Mouse (Mus musculus) limb, embryonic 14.5 days (tissue): Measurements from ENCODE around the gene Gdap1l1. TPM values are rescaled to one million over a fixed set of nuclear protein-coding genes. Genes with fewer than 3 reads are reported as not detected.

ENCODE experiments used
- ATAC-seq: fragments of 200-750 bp; cut with Nextera tagmentation; 2 replicates; pipeline ENCODE4 v1.8.0; 2017; ENCODE audit warnings: low read depth, moderate number of reproducible peaks, moderate TSS enrichment; ENCODE audit not compliant: low FRiP score
- DNase-seq: peaks from one replicate; pipeline ENCODE4 v3.0.0-alpha.2; 2015; ENCODE audit warnings: low spot score
- H3K27ac ChIP-seq: fragments of 300-500 bp; sonication (generic); replicated peaks from 2 replicates; pipeline ENCODE4 v1.5.1; 2014; ENCODE audit warnings: low read depth, mild to moderate bottlenecking, low read length, moderate library complexity, mixed read lengths
- H3K27me3 ChIP-seq: fragments of 300-500 bp; sonication (generic); 2 replicates; pipeline ENCODE4 v1.6.1; 2014; ENCODE audit warnings: low read length, mixed read lengths; ENCODE audit not compliant: control insufficient read depth, insufficient read depth
- H3K36me3 ChIP-seq: fragments of 300-500 bp; sonication (generic); 2 replicates; pipeline ENCODE4 v1.6.1; 2014; ENCODE audit warnings: mild to moderate bottlenecking, low read length, moderate library complexity, mixed read lengths; ENCODE audit not compliant: control insufficient read depth, insufficient read depth
- H3K4me1 ChIP-seq: fragments of 300-500 bp; sonication (generic); 2 replicates; pipeline ENCODE4 v1.6.1; 2014; ENCODE audit warnings: antibody characterized with exemption, low read length, mixed read lengths; ENCODE audit not compliant: control insufficient read depth, insufficient read depth
- H3K4me2 ChIP-seq: fragments of 300-500 bp; sonication (generic); replicated peaks from 2 replicates; pipeline ENCODE4 v1.6.1; 2014; ENCODE audit warnings: low read depth, mild to moderate bottlenecking, low read length, moderate library complexity; ENCODE audit not compliant: severe bottlenecking
- H3K4me3 ChIP-seq: fragments of 300-500 bp; sonication (generic); replicated peaks from 2 replicates; pipeline ENCODE4 v1.5.1; 2014; ENCODE audit warnings: low read length
- H3K9ac ChIP-seq: fragments of 300-500 bp; sonication (generic); 2 replicates; pipeline ENCODE4 v1.6.1; 2014; ENCODE audit warnings: mild to moderate bottlenecking, low read depth, low read length, moderate library complexity; ENCODE audit not compliant: severe bottlenecking
- H3K9me3 ChIP-seq: fragments of 300-500 bp; sonication (generic); 2 replicates; pipeline ENCODE4 v1.6.1; 2016; ENCODE audit warnings: low read length; ENCODE audit not compliant: control insufficient read depth
- POLR2A ChIP-seq: fragments of 200-500 bp; IDR thresholded peaks from 2 replicates; pipeline ENCODE4 v1.8.0; 2012; ENCODE audit warnings: inconsistent platforms, mild to moderate bottlenecking, moderate library complexity, borderline replicate concordance; ENCODE audit not compliant: insufficient read depth, insufficient read length; ENCODE audit errors: extremely low read depth
- WGBS: fragments of 180-500 bp; shearing (Covaris S2); extraction: QIAGEN DNeasy Blood & Tissue Kit; methylation state at CpG from one replicate; pipeline ENCODE4 v1.1.7; 2014; 5-methylcytosine and 5-hydroxymethylcytosine counted together
- polyA plus RNA-seq, 2 experiments: library from polyadenylated mRNA; depleted of rRNA in 1 of 2; stranded (reverse) in 1 of 2; unstranded in 1 of 2; fragments of >200 nt; fragmentation: Nextera tagmentation in 1 of 2; extraction: Ambion mirVana in 1 of 2; gene quantifications; 2 replicates each; pipeline versions ENCODE4 v1.2.1 to v1.2.3; 2012 to 2014

The Gdap1l1 gene
- polyA plus RNA-seq, 2 experiments, result 0.43 to 0.60 TPM

GRCm38 (mm10) chr2:163491351-163491750, 53.1 kb downstream of the Gdap1l1 start:
- no peaks in the 10 kb centered on the region for H3K9me3 ChIP-seq
- H3K27ac ChIP-seq, result no peak overlapping the region
- ATAC-seq (no peak), DNase-seq (no peak)
- H3K4me2 ChIP-seq, result no peak overlapping the region
- H3K4me1 ChIP-seq, result no peaks in the 10 kb centered on the region
- H3K9ac ChIP-seq, result 0 out of 2 replicates have a peak overlapping the region, but pooled peaks have one; percentile 21
- H3K36me3 ChIP-seq, result no peaks in the 10 kb centered on the region
- no peaks in the 10 kb centered on the region for H3K27me3 ChIP-seq
- H3K4me3 ChIP-seq, result no peak overlapping the region
- WGBS, result 57% methylated on average over 7 of the region's 7 CpGs
- TF ChIP-seq POLR2A, result no peak

GRCm38 (mm10) chr2:163492018-163492417, 53.7 kb downstream of the Gdap1l1 start, which contains the start of gene R3hdml:
TSS of gene R3hdml (plus strand) at chr2:163492318.
- DNase-seq (no peak), ATAC-seq (no peak)
- no peaks in the 10 kb centered on the region for H3K36me3 ChIP-seq
- no peak for TF ChIP-seq POLR2A
- H3K27ac ChIP-seq, result no peak within 1 kb of the TSS
- no peak within 1 kb of the TSS for H3K4me2 ChIP-seq
- no peaks in the 10 kb centered on the region for H3K4me1 ChIP-seq
- no peak within 1 kb of the TSS for H3K4me3 ChIP-seq
- 0 out of 2 replicates have a peak within 1 kb of the TSS, but pooled peaks have one; percentile 21 for H3K9ac ChIP-seq
- no peaks in the 10 kb centered on the region for H3K9me3 ChIP-seq
- WGBS, result 83% methylated on average over 5 of the region's 5 CpGs
- H3K27me3 ChIP-seq, result no peaks in the 10 kb centered on the region

- no peak for DNase-seq
- H3K27ac ChIP-seq, result no peak overlapping the region
Observed at GRCm38 (mm10) chr2:163493031-163493430, 54.8 kb downstream of the Gdap1l1 start.

GRCm38 (mm10) chr2:163493976-163494375, 55.7 kb downstream of the Gdap1l1 start:
- Histone ChIP-seq H3K9me3 (no peaks in the 10 kb centered on the region), H3K4me1 (no peaks in the 10 kb centered on the region), H3K9ac (no peak overlapping the region), H3K4me3 (no peak overlapping the region), H3K27ac (no peak overlapping the region), H3K27me3 (no peaks in the 10 kb centered on the region), H3K36me3 (no peaks in the 10 kb centered on the region), H3K4me2 (no peak overlapping the region)
- ATAC-seq, result no peak
- 53% methylated on average over 5 of the region's 5 CpGs for WGBS
- TF ChIP-seq POLR2A, result no peak
- no peak for DNase-seq

More at GRCm38 (mm10) chr2:163493031-163493430, 54.8 kb downstream of the Gdap1l1 start:
- Histone ChIP-seq H3K4me2 (no peak overlapping the region), H3K4me1 (no peaks in the 10 kb centered on the region), H3K27me3 (no peaks in the 10 kb centered on the region), H3K4me3 (no peak overlapping the region), H3K36me3 (no peaks in the 10 kb centered on the region), H3K9ac (no peak overlapping the region), H3K9me3 (no peaks in the 10 kb centered on the region)
- no peak for ATAC-seq
- TF ChIP-seq POLR2A, result no peak
- 30% methylated on average over 5 of the region's 5 CpGs for WGBS

- H3K4me2 ChIP-seq, result no peak overlapping the region
- TF ChIP-seq POLR2A, result no peak
- no peak overlapping the region for H3K27ac ChIP-seq
- H3K4me1 ChIP-seq, result no peaks in the 10 kb centered on the region
- H3K27me3 ChIP-seq, result no peaks in the 10 kb centered on the region
- H3K9me3 ChIP-seq, result no peaks in the 10 kb centered on the region
- no peak for ATAC-seq
- no peak for DNase-seq
- WGBS, result 34% methylated on average over 6 of the region's 6 CpGs
- no peak overlapping the region for H3K4me3 ChIP-seq
- H3K9ac ChIP-seq, result no peak overlapping the region
- no peaks in the 10 kb centered on the region for H3K36me3 ChIP-seq
Observed at GRCm38 (mm10) chr2:163494456-163494855, 56.2 kb downstream of the Gdap1l1 start.

GRCm38 (mm10) chr2:163502219-163502618, 63.9 kb downstream of the Gdap1l1 start:
- no peaks in the 10 kb centered on the region for H3K4me1 ChIP-seq
- no peak overlapping the region for H3K4me2 ChIP-seq
- DNase-seq (no peak), ATAC-seq (no peak)
- no peak overlapping the region for H3K4me3 ChIP-seq
- no peak for TF ChIP-seq POLR2A
- H3K36me3 ChIP-seq, result no peaks in the 10 kb centered on the region
- 71% methylated on average over 2 of the region's 2 CpGs for WGBS
- no peak overlapping the region for H3K9ac ChIP-seq
- H3K27me3 ChIP-seq, result no peaks in the 10 kb centered on the region
- H3K9me3 ChIP-seq, result no peaks in the 10 kb centered on the region
- no peak overlapping the region for H3K27ac ChIP-seq
